ENCODE assay signal across 8 mouse cellular contexts in genomic region chr11:104685548-104685947, GRCm38 (mm10). TPM values are rescaled to one million over a fixed set of nuclear protein-coding genes. Genes with fewer than 3 reads are reported as not detected.
DNase-seq lines count a peak whose midpoint lies in the region; ATAC-seq lines count a peak whose summit lies in the region.

TSS of gene Gm11639 (plus strand) at chr11:104685707.

- peak within 1 kb of the TSS; percentile 23 for H3K4me3 ChIP-seq in heart, embryonic 13.5 days
- no peak within 1 kb of the TSS for H3K4me3 ChIP-seq in embryonic facial prominence, embryonic 12.5 days
- H3K4me3 ChIP-seq in intestine, embryonic 15.5 days (replicated peaks), result 0 out of 2 replicates have a peak within 1 kb of the TSS, but pooled peaks have one; percentile 1

- 26% methylated on average over 23 of the region's 23 CpGs for WGBS in heart, embryonic 13.5 days
- WGBS in embryonic facial prominence, embryonic 12.5 days, result 24% methylated on average over 23 of the region's 23 CpGs
- 21% methylated on average over 23 of the region's 23 CpGs for WGBS in intestine, embryonic 15.5 days

- DNase-seq in heart, adult 9 months (ENCODE audit: low spot score in 2 of 2), result no peak
- DNase-seq in lung, postnatal 25 days (ENCODE audit: low spot score), result peak; percentile 57
- DNase-seq in layer of hippocampus, postnatal 25 days (ENCODE audit: extremely low spot score in 1 of 2, low spot score in 1 of 2), result no peak
- no peak for DNase-seq in layer of hippocampus, postnatal 36 days
- no peak for DNase-seq in spleen, adult 12 weeks (ENCODE audit: low spot score)

- H3K9ac ChIP-seq in heart, embryonic 13.5 days, result no peak within 1 kb of the TSS
- no peak within 1 kb of the TSS for H3K9ac ChIP-seq in embryonic facial prominence, embryonic 12.5 days
- H3K9ac ChIP-seq in intestine, embryonic 15.5 days, result no peak within 1 kb of the TSS

- H3K27me3 ChIP-seq in heart, embryonic 13.5 days (replicated peaks), result peaks cover 10% of the 10 kb centered on the region; the same call in 1 of the 2 replicates
- H3K27me3 ChIP-seq in embryonic facial prominence, embryonic 12.5 days, result peaks cover 8% of the 10 kb centered on the region; the same call in 1 of the 2 replicates
- no peaks in the 10 kb centered on the region for H3K27me3 ChIP-seq in intestine, embryonic 15.5 days (replicated peaks)

- H3K27ac ChIP-seq in heart, embryonic 13.5 days (replicated peaks), result no peak within 1 kb of the TSS
- H3K27ac ChIP-seq in embryonic facial prominence, embryonic 12.5 days, result no peak within 1 kb of the TSS
- H3K27ac ChIP-seq in intestine, embryonic 15.5 days, result no peak within 1 kb of the TSS

- H3K36me3 ChIP-seq in heart, embryonic 13.5 days, result no peaks in the 10 kb centered on the region
- no peaks in the 10 kb centered on the region for H3K36me3 ChIP-seq in embryonic facial prominence, embryonic 12.5 days
- H3K36me3 ChIP-seq in intestine, embryonic 15.5 days, result no peaks in the 10 kb centered on the region

- peak within 1 kb of the TSS; percentile 62 for H3K4me2 ChIP-seq in heart, embryonic 13.5 days
- peak within 1 kb of the TSS; percentile 40 for H3K4me2 ChIP-seq in embryonic facial prominence, embryonic 12.5 days (replicated peaks)
- peak within 1 kb of the TSS; percentile 38 for H3K4me2 ChIP-seq in intestine, embryonic 15.5 days (replicated peaks)

- H3K4me1 ChIP-seq in heart, embryonic 13.5 days, result no peaks in the 10 kb centered on the region
- no peaks in the 10 kb centered on the region for H3K4me1 ChIP-seq in embryonic facial prominence, embryonic 12.5 days
- no peaks in the 10 kb centered on the region for H3K4me1 ChIP-seq in intestine, embryonic 15.5 days (replicated peaks)

- no peaks in the 10 kb centered on the region for H3K9me3 ChIP-seq in heart, embryonic 13.5 days
- no peaks in the 10 kb centered on the region for H3K9me3 ChIP-seq in embryonic facial prominence, embryonic 12.5 days
- no peaks in the 10 kb centered on the region for H3K9me3 ChIP-seq in intestine, embryonic 15.5 days

- ATAC-seq in heart, embryonic 13.5 days (ENCODE audit: extremely low read depth, insufficient number of reproducible peaks, low FRiP score, low TSS enrichment), result peak; percentile 31; the same call in 1 of the 2 replicates
- ATAC-seq in embryonic facial prominence, embryonic 12.5 days (ENCODE audit: insufficient number of reproducible peaks, insufficient read depth, low FRiP score, low TSS enrichment), result no peak
- peak; percentile 77 for ATAC-seq in intestine, embryonic 15.5 days

RNA-seq across cellular contexts. Expression of gene Gm11639, which starts in this region (rescaled TPM):
- polyA plus RNA-seq in heart, embryonic 13.5 days (2015; fragmentation: Nextera tagmentation; extraction: Ambion mirVana), result 0.01 TPM in 1 of 2 replicates, not detected in the other
- polyA plus RNA-seq in embryonic facial prominence, embryonic 12.5 days (2016; fragmentation: Nextera tagmentation; extraction: Ambion mirVana), result 0.03 TPM in 1 of 2 replicates, not detected in the other
- 0.01 TPM in 1 of 2 replicates, not detected in the other for polyA plus RNA-seq in intestine, embryonic 15.5 days (2015; fragmentation: Nextera tagmentation; extraction: Ambion mirVana)
- total RNA-seq in layer of hippocampus, postnatal 25 days (2021), result under 1 TPM; 0.22 to 0.85 TPM
- total RNA-seq in layer of hippocampus, postnatal 36 days (2021), result under 1 TPM; 0.27 to 0.35 TPM

Comparison
In these comparisons a context has a peak if more than half of its experiments do, and no peak if none do; other contexts are left out.
1. Peak in ATAC-seq, H3K4me3 ChIP-seq and H3K4me2 ChIP-seq in heart, embryonic 13.5 days; RNA of the gene not detected or under 1 TPM.
2. Peak in ATAC-seq, H3K4me3 ChIP-seq and H3K4me2 ChIP-seq in intestine, embryonic 15.5 days; RNA of the gene not detected or under 1 TPM.